Mouse (Mus musculus) C2C12 (cell line): Measurements from ENCODE around the gene Rnf141. TPM values are rescaled to one million over a fixed set of nuclear protein-coding genes. Genes with fewer than 3 reads are reported as not detected.

Source experiments
- H3K27me3 ChIP-seq: one replicate; pipeline ENCODE4 v1.6.1; 2011; ENCODE audit not compliant: control insufficient read depth, insufficient read depth, insufficient read length
- H3K36me3 ChIP-seq: one replicate; pipeline ENCODE4 v1.6.1; 2011; ENCODE audit not compliant: control insufficient read depth, insufficient read depth
- H3K4me3 ChIP-seq: one replicate; pipeline ENCODE4 v1.5.1; 2011; ENCODE audit warnings: mild to moderate bottlenecking, control low read depth; ENCODE audit not compliant: poor library complexity, insufficient read depth, severe bottlenecking
- H3K79me2 ChIP-seq: one replicate; pipeline ENCODE4 v1.6.1; 2011; ENCODE audit not compliant: control insufficient read depth, insufficient read depth
- H3K79me3 ChIP-seq: one replicate; pipeline ENCODE4 v1.6.1; 2011; ENCODE audit warnings: low read depth, control low read depth
- H3ac ChIP-seq: one replicate; pipeline ENCODE3; 2011; ENCODE audit warnings: low read depth; ENCODE audit not compliant: control insufficient read depth, insufficient read length
- CEBPB ChIP-seq: IDR thresholded peaks from one replicate; pipeline ENCODE4 v1.6.1; 2011; ENCODE audit warnings: low read depth, mild to moderate bottlenecking, control low read depth, moderate library complexity
- CTCF ChIP-seq: IDR thresholded peaks from one replicate; pipeline ENCODE4 v1.5.1; 2011; ENCODE audit not compliant: control insufficient read depth, insufficient read depth, insufficient read length
- FOSL1 ChIP-seq: IDR thresholded peaks from one replicate; pipeline ENCODE4 v1.8.0; 2011; ENCODE audit warnings: mild to moderate bottlenecking, low read length; ENCODE audit not compliant: poor library complexity, insufficient read depth, severe bottlenecking
- MAX ChIP-seq: IDR thresholded peaks from one replicate; pipeline ENCODE4 v1.6.1; 2011; ENCODE audit warnings: mild to moderate bottlenecking, control low read depth
- MYOD1 ChIP-seq: IDR thresholded peaks from one replicate; pipeline ENCODE4 v1.6.1; 2011; ENCODE audit warnings: low read depth; ENCODE audit not compliant: control insufficient read depth, insufficient read length
- MYOG ChIP-seq: IDR thresholded peaks from one replicate; pipeline ENCODE4 v1.6.1; 2011; ENCODE audit not compliant: control insufficient read depth, insufficient read length; ENCODE audit errors: extremely low read depth
- USF1 ChIP-seq: IDR thresholded peaks from one replicate; pipeline ENCODE4 v1.6.1; 2011; ENCODE audit warnings: low read depth, mild to moderate bottlenecking, control low read depth, moderate library complexity
- polyA plus RNA-seq: library from polyadenylated mRNA; unstranded; fragments of >200 nt; fragmentation: generic; extraction: Trizol; gene quantifications from one replicate; pipeline ENCODE4 v1.2.1, GENCODE M21; 2012; ENCODE audit warnings: missing spikeins

The Rnf141 gene
- polyA plus RNA-seq, 1 experiment: 9.7 TPM

DNA sequence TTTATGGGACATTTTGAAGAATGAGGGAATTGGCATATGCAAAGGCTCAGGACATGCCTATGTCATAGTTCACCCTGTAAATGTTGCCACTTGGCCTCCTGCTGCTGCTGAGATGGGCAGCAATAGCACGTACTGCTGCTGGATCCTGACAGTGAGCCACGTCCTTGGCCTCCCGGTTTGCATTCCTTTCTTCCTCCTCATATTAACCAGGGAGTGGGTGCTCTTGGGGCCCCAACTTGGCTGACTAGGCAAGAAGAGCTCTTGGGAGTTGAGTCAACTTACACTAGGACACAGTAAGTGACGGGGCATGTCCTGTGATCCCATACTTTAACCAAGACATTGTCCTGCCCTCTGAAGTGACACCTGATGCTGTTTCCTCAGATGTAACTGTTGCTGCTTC is 63.7 kb downstream of the Rnf141 start:
- no peaks in the 10 kb centered on the region for H3K36me3 ChIP-seq
- peaks cover 10% of the 10 kb centered on the region for H3K79me3 ChIP-seq
- no peak for TF ChIP-seq MYOG
- TF ChIP-seq USF1: no peak
- TF ChIP-seq MAX: peak; percentile 56

GRCm38 (mm10) chr7:110779605-110780111 is 64.6 kb downstream of the Rnf141 start:
- H3K79me2 ChIP-seq: peaks cover 53% of the 10 kb centered on the region
- no peak overlapping the region for H3ac ChIP-seq
- no peak overlapping the region for H3K4me3 ChIP-seq
- TF ChIP-seq CTCF (no peak), USF1 (no peak)
- no peaks in the 10 kb centered on the region for H3K36me3 ChIP-seq
- no peaks in the 10 kb centered on the region for H3K27me3 ChIP-seq
- H3K79me3 ChIP-seq: peaks cover 13% of the 10 kb centered on the region

More for the DNA sequence above, 63.7 kb downstream of the Rnf141 start:
- Histone ChIP-seq H3K27me3 (no peaks in the 10 kb centered on the region), H3K79me2 (peaks cover 51% of the 10 kb centered on the region), H3K4me3 (no peak overlapping the region), H3ac (no peak overlapping the region)

GRCm38 (mm10) chr7:110778933-110779332 is 65.3 kb downstream of the Rnf141 start:
- no peak overlapping the region for H3K4me3 ChIP-seq

DNA sequence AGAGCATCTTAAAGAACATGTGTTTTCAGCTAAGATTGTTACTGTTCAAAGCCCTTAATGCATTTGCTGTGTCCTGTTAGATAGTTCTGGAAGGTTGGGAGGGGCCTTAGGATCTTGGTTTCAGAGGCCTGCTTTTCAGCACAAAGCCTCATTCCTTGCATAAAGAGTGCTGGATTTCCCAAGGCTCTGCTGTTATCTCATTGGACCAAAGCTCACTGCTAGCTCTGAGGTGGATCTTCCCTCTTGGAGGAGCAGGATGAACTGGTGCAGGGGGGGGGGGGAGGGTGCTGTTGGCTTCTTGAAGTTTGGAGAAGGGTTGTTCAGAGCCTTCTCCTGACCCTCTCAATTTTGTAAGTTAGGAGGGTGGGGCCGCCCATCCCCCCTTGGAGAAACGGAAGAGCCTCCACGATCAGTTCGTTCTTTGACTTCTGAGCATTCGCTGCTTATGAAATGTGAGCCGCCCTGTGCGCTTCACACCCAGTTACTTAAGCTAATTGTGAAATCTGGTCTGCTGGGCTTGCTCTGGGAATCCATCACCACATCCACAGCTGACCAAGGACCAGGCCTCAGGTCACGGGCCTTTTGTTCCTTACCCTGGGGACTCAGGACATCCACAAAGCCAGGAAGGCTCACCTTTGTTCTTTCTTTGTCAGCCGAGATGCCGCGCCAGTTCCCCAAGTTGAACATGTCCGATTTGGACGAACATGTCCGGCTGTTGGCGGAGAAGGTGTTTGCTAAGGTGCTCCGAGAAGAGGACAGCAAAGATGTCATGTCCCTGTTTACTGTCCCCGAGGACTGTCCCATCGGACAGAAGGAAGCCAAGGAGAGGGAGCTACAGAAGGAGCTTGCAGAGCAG is 66.9 kb downstream of the Rnf141 start:
- H3ac ChIP-seq: no peak overlapping the region
- H3K27me3 ChIP-seq: no peaks in the 10 kb centered on the region
- TF ChIP-seq CTCF (no peak), USF1 (no peak), CEBPB (no peak), MAX (no peak), MYOG (no peak), MYOD1 (no peak), FOSL1 (no peak)
- peaks cover 43% of the 10 kb centered on the region for H3K79me2 ChIP-seq
- peak overlapping the region; percentile 25 for H3K4me3 ChIP-seq
- H3K36me3 ChIP-seq: no peaks in the 10 kb centered on the region
- H3K79me3 ChIP-seq: peaks cover 10% of the 10 kb centered on the region

More at GRCm38 (mm10) chr7:110778933-110779332, 65.3 kb downstream of the Rnf141 start:
- TF ChIP-seq FOSL1: no peak
- no peak for TF ChIP-seq MYOG
- Histone ChIP-seq H3K79me2 (peaks cover 51% of the 10 kb centered on the region), H3ac (no peak overlapping the region), H3K79me3 (peaks cover 11% of the 10 kb centered on the region), H3K27me3 (no peaks in the 10 kb centered on the region), H3K36me3 (no peaks in the 10 kb centered on the region)

DNA sequence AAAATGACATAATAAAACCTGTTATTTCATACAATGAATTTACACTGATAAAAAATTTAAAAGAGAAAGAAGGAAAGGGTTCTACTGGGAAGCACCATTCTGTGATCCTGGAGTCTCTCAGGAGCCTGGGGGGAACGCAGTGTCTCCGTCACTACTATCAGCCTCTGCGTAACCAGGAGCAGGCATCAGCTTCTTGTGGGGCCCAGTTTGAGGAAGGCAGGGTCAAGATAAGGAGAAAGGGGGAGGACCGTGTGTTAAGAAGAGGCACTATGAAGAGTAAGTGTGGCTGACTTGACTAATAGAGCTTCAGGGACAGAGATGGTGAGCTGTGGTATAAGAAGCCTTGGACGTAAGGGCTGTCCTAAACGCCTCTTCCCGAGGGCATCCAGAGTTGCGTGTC is 69.6 kb downstream of the Rnf141 start:
- TF ChIP-seq USF1 (no peak), CTCF (no peak)
- Histone ChIP-seq H3K27me3 (no peaks in the 10 kb centered on the region), H3K36me3 (no peaks in the 10 kb centered on the region), H3K79me2 (peaks cover 28% of the 10 kb centered on the region), H3ac (no peak overlapping the region), H3K79me3 (peaks cover 10% of the 10 kb centered on the region), H3K4me3 (no peak overlapping the region)

GRCm38 (mm10) chr7:110774077-110774476 is 70.2 kb downstream of the Rnf141 start:
- Histone ChIP-seq H3K4me3 (no peak overlapping the region), H3K79me2 (peaks cover 22% of the 10 kb centered on the region), H3ac (no peak overlapping the region), H3K36me3 (no peaks in the 10 kb centered on the region), H3K79me3 (peaks cover 8% of the 10 kb centered on the region), H3K27me3 (no peaks in the 10 kb centered on the region)
- TF ChIP-seq MYOD1 (peak; percentile 50), CEBPB (no peak), MAX (no peak), USF1 (no peak), CTCF (no peak), MYOG (no peak)
